Mouse (Mus musculus): ENCODE measurements around the gene Phrf1.

- TF ChIP-seq CTCF (IDR thresholded peaks at IDR 0.05; ENCODE audit: low read depth) (no peak), EP300 (IDR thresholded peaks at IDR 0.05; ENCODE audit: low read depth) (no peak)
Measured at GRCm38 (mm10) chr7:141213133-141213532, 15.5 kb upstream of the Phrf1 start.
